Mouse (Mus musculus) intestine, embryonic 16.5 days (tissue): ENCODE measurements around the gene Ccdc24. TPM values are rescaled to one million over a fixed set of nuclear protein-coding genes. Genes with fewer than 3 reads are reported as not detected.

Source experiments
- ATAC-seq: fragments of 200-750 bp; cut with Nextera tagmentation; 2 replicates; pipeline ENCODE4 v1.8.0; 2017; ENCODE audit warnings: moderate TSS enrichment, moderate library complexity
- H3K27ac ChIP-seq: fragments of 300-500 bp; sonication (generic); 2 replicates; pipeline ENCODE4 v1.5.1; 2014; ENCODE audit warnings: mild to moderate bottlenecking, low read length
- H3K27me3 ChIP-seq: fragments of 300-500 bp; sonication (generic); replicated peaks from 2 replicates; pipeline ENCODE4 v1.6.1; 2014; ENCODE audit warnings: low read length, control low read depth, mixed read lengths; ENCODE audit not compliant: control insufficient read depth, insufficient read depth
- H3K36me3 ChIP-seq: fragments of 300-500 bp; sonication (generic); 2 replicates; pipeline ENCODE4 v1.6.1; 2014; ENCODE audit warnings: low read length, control low read depth; ENCODE audit not compliant: control insufficient read depth, insufficient read depth
- H3K4me1 ChIP-seq: fragments of 300-500 bp; sonication (generic); 2 replicates; pipeline ENCODE4 v1.6.1; 2014; ENCODE audit warnings: low read length, control low read depth, mixed read lengths; ENCODE audit not compliant: control insufficient read depth, insufficient read depth
- H3K4me2 ChIP-seq: fragments of 300-500 bp; sonication (generic); 2 replicates; pipeline ENCODE4 v1.6.1; 2014; ENCODE audit warnings: low read depth, low read length, control low read depth
- H3K4me3 ChIP-seq: fragments of 300-500 bp; sonication (generic); 2 replicates; pipeline ENCODE4 v1.5.1; 2014; ENCODE audit warnings: mild to moderate bottlenecking, low read length
- H3K9ac ChIP-seq: fragments of 300-500 bp; sonication (generic); 2 replicates; pipeline ENCODE4 v1.6.1; 2014; ENCODE audit warnings: low read depth, low read length
- H3K9me3 ChIP-seq: fragments of 300-500 bp; sonication (generic); 2 replicates; pipeline ENCODE4 v1.6.1; 2016; ENCODE audit warnings: low read length, control low read depth; ENCODE audit not compliant: control insufficient read depth
- WGBS: fragments of 180-500 bp; shearing (Covaris S2); extraction: QIAGEN DNeasy Blood & Tissue Kit; methylation state at CpG from one replicate; pipeline ENCODE4 v1.1.7; 2014; 5-methylcytosine and 5-hydroxymethylcytosine counted together
- polyA plus RNA-seq: library from polyadenylated mRNA; unstranded; fragments of >200 nt; fragmentation: Nextera tagmentation; extraction: Ambion mirVana; gene quantifications from 2 replicates; pipeline ENCODE4 v1.2.1, GENCODE M21; 2015

Gene Ccdc24
- polyA plus RNA-seq, 1 experiment from 2014 or later = 0.66 TPM

DNA sequence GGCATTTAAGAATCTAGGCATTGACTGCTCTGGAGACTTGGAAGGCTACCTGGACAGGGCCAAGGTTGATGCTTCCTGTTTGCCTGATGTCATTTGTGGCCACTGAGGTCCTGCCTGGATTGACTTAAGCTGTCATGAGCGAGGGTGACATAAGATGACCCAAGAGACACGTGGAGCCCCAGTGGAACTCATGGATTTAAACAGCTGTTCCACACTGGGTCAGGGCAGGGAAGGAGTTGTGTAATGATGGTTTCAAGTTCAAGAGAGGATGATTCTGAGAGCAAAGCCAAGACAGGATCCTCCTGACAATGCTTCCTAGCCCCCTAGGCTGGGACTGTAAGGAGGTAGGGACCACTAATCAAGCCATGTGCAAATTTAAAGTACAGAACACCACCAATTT is 40.9 kb downstream of the Ccdc24 start:
- Histone ChIP-seq H3K27me3 (no peaks in the 10 kb centered on the region), H3K9ac (no peak overlapping the region), H3K4me3 (no peak overlapping the region), H3K27ac (no peak overlapping the region), H3K36me3 (no peaks in the 10 kb centered on the region), H3K4me1 (peaks cover 26% of the 10 kb centered on the region), H3K4me2 (no peak overlapping the region), H3K9me3 (no peaks in the 10 kb centered on the region)
- 67% methylated on average over 2 of the region's 2 CpGs for WGBS
- no peak for ATAC-seq

DNA sequence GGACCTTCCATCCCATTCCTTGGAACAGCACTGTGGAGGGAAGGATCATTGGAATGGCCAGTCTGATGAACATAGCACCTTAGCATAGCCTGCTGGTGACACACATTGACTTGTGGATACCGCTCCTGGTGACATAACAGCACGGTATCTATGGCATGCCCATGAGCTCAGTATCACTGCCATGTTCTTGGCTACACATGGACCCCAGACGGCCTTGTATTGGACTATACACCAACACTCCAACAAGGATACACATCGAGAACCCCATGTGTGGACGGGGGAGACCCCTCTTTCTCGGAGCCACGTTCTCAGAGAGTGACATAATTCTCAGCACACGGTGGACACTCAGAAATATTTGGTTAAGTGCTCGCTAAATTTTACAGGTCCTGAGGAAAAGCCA is 41.6 kb downstream of the Ccdc24 start:
- Histone ChIP-seq H3K27me3 (no peaks in the 10 kb centered on the region), H3K4me3 (no peak overlapping the region), H3K9me3 (no peaks in the 10 kb centered on the region), H3K4me2 (no peak overlapping the region), H3K27ac (no peak overlapping the region), H3K9ac (no peak overlapping the region), H3K4me1 (peaks cover 26% of the 10 kb centered on the region), H3K36me3 (no peaks in the 10 kb centered on the region)
- no peak for ATAC-seq
- WGBS = 94% methylated on average over 9 of the region's 9 CpGs

DNA sequence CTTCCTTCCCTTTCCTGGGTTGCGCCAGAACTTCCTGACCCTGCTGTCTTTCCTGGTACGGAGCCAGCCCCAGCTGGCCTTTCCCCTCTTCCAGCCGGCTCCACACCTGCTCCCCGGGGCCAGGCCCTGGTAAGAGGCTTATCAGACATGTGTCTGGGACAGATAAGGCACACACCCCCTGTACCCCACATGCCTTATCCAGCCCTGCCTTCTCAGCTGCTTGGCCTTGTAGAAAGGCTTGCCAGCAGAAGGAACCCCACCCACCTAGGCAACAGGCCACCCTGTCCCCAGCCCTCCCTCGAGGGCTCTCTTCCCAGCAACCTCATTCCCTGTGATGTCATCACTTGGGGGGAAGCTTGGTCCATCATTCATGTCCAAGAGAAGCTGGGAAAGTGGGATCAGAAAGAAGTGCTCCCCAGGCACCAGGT is 42.2 kb downstream of the Ccdc24 start:
- H3K27ac ChIP-seq = peak overlapping the region; percentile 67
- H3K27me3 ChIP-seq = no peaks in the 10 kb centered on the region
- no peak overlapping the region for H3K4me3 ChIP-seq
- H3K9me3 ChIP-seq = no peaks in the 10 kb centered on the region
- peak overlapping the region; percentile 39 for H3K4me2 ChIP-seq
- 7% methylated on average over 5 of the region's 5 CpGs for WGBS
- ATAC-seq = peak; percentile 94
- H3K4me1 ChIP-seq = peaks cover 26% of the 10 kb centered on the region
- no peaks in the 10 kb centered on the region for H3K36me3 ChIP-seq
- H3K9ac ChIP-seq = peak overlapping the region; percentile 57

DNA sequence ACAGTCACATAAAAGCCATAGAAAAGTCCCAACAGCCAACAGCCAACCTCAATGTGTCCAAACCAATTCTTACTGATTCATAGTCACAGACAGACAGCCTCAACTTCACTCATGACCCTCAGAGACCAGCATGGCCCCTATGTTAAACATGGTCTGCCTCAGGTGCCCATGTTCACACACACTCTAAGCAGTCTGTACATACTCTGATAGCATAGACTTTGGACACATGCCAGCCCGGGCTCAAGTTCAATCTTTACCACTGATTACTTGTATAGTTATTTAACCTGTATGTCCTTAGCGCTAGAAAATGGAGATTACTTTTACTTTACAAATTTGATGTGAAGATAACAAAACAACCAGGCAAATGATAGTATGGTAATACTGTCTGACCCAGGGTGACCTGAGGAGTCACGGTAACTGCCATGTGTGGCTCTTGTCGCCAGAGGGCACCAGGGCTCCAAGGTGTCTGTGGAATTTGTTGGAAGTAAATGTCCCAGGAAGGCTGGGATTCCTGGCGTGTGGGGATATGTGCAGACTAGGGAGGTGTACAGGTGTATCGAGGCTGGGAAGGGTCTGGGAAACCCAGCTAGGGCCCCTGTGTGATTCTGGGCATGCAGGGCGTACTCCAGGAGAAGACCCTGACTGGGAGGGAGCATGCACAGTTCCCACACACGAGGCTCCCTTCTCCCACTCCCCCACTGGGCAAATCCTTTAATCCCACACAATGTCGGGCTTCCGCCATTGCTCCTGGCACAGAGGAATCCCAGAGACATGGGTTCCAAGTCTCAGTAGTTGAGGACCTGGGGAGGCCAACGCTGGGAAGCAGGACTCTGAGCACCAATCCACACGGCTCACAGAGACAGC is 42.9 kb downstream of the Ccdc24 start:
- no peaks in the 10 kb centered on the region for H3K27me3 ChIP-seq
- peak overlapping the region; percentile 57 for H3K9ac ChIP-seq
- peak overlapping the region; percentile 67 for H3K27ac ChIP-seq
- peak; percentile 69 for ATAC-seq
- H3K4me2 ChIP-seq = peak overlapping the region; percentile 39
- H3K9me3 ChIP-seq = no peaks in the 10 kb centered on the region
- no peak overlapping the region; the same call in 1 of the 2 replicates for H3K4me3 ChIP-seq
- WGBS = 8% methylated on average over 12 of the region's 12 CpGs
- peaks cover 22% of the 10 kb centered on the region for H3K4me1 ChIP-seq
- H3K36me3 ChIP-seq = no peaks in the 10 kb centered on the region

DNA sequence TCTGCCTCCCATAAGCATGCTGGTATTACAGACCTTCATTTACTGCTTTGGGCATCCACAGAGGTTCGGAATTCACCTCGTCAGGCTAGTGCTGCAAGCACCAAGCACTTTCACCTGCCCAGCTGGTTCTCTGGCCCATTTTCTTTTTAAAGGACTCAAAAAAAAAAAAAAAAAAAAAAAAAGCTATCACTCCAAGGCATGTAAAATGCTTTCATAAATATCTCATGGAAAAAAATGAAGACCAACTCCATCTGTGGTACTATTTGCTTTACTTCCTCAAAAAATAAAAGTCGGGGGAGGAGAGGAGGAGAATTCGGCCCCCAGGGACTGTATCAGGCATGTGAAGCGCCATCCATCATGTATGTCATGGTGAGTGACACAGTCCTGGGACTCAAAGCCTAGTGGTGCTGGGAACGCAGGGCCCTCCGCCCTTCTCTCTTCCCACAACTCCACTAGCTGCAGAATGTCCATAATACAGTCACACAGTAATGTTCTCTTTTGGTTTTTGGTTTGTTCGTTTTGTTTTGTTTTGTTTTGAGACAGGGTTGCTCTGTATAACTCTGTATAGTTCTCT is 43.7 kb downstream of the Ccdc24 start:
- Histone ChIP-seq H3K4me2 (no peak overlapping the region), H3K4me1 (peaks cover 19% of the 10 kb centered on the region), H3K4me3 (no peak overlapping the region), H3K36me3 (no peaks in the 10 kb centered on the region), H3K9me3 (no peaks in the 10 kb centered on the region), H3K27me3 (no peaks in the 10 kb centered on the region), H3K27ac (no peak overlapping the region), H3K9ac (no peak overlapping the region)
- no peak for ATAC-seq
- WGBS = 69% methylated on average over 8 of the region's 8 CpGs

DNA sequence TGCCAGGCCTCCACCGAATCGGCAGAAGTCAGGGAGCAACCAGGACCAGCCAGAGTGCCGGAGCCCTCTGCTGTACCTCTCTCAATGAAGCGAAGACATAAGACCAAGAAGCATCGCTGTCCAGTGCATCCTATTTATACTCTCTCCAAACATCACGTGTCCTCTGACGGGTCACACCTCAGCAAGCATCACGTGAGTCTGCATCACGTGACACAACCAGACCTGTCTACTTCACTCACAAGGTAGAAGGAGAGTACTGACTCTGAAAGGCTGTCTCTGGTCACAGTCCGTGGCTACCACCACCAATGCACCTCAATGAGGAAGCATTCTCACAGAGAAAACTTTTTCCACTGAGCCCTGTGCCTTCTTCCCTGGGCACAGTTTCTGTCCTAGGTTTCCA is 54.3 kb downstream of the Ccdc24 start:
- Histone ChIP-seq H3K4me3 (no peak overlapping the region), H3K27me3 (no peaks in the 10 kb centered on the region), H3K9me3 (no peaks in the 10 kb centered on the region), H3K9ac (no peak overlapping the region), H3K4me2 (no peak overlapping the region), H3K27ac (no peak overlapping the region), H3K36me3 (no peaks in the 10 kb centered on the region), H3K4me1 (no peaks in the 10 kb centered on the region)
- no peak for ATAC-seq
- WGBS = 92% methylated on average over 10 of the region's 10 CpGs

DNA sequence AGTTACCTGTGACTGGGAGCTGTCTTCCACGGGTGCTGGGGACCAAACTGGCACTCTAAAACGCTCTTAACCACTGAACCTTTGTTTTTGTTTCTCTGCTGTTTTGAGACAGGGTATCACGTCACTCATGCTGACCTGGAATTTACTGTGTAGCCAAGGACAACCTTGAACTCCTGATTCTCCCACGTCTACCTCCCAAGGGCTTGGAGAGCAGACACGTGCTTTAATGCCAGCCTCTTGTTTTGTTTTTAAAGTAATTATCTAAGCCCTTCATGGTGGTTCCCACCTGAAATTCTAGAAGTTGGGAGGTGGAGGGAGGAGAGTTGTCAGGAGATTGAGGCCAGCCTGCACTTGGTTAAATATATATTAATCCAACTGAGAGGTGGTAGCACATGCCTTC is 55.6 kb downstream of the Ccdc24 start:
- WGBS = 75% methylated on average over 5 of the region's 5 CpGs
- Histone ChIP-seq H3K27me3 (no peaks in the 10 kb centered on the region), H3K4me3 (no peak overlapping the region), H3K4me2 (no peak overlapping the region), H3K36me3 (no peaks in the 10 kb centered on the region), H3K9ac (no peak overlapping the region), H3K27ac (no peak overlapping the region), H3K9me3 (no peaks in the 10 kb centered on the region), H3K4me1 (no peaks in the 10 kb centered on the region)
- no peak for ATAC-seq

Other genes with a start within 250 kb of the Ccdc24 start
- 40.7 and 45.0 TPM in 2 replicates for gene Dmap1, start 190.3 kb downstream of the Ccdc24 start, polyA plus RNA-seq
- not detected in 2 replicates for gene Gm12845, start 148.1 kb downstream of the Ccdc24 start, polyA plus RNA-seq
- not detected in 2 replicates for gene Klf17, start 106.9 kb downstream of the Ccdc24 start, polyA plus RNA-seq
- gene Slc6a9, start 38.1 kb downstream of the Ccdc24 start, polyA plus RNA-seq = 10.1 and 10.8 TPM in 2 replicates
- gene B4galt2, start 10.9 kb upstream of the Ccdc24 start, polyA plus RNA-seq = 10.5 and 11.1 TPM in 2 replicates
- 345 and 371 TPM in 2 replicates for gene Atp6v0b, start 14.8 kb upstream of the Ccdc24 start, polyA plus RNA-seq
- 17.1 and 19.4 TPM in 2 replicates for gene Dph2, start 19.5 kb upstream of the Ccdc24 start, polyA plus RNA-seq
- gene Ipo13, start 42.4 kb upstream of the Ccdc24 start, polyA plus RNA-seq = 31.1 and 37.4 TPM in 2 replicates
- gene Artn, start 57.2 kb upstream of the Ccdc24 start, polyA plus RNA-seq = 3.7 and 5.2 TPM in 2 replicates